Mouse (Mus musculus) neural tube, embryonic 10.5 days (tissue): ENCODE results near the gene Ccn6.

Experiments used
- DNase-seq: peaks from one replicate; pipeline ENCODE4 v3.0.0-alpha.2; 2017; ENCODE audit warnings: low spot score; ENCODE audit errors: extremely low spot score

Ccn6 gene

GRCm38 (mm10) chr10:39162666-39163484 is 719 bp downstream of the Ccn6 start:
- DNase-seq, result no peak

- DNase-seq, result no peak
Measured at GRCm38 (mm10) chr10:39161406-39161805, 2.2 kb downstream of the Ccn6 start.

GRCm38 (mm10) chr10:39158306-39158705 is 5.3 kb downstream of the Ccn6 start:
- DNase-seq, result no peak

- DNase-seq, result no peak
Measured at GRCm38 (mm10) chr10:39157321-39157720, 6.3 kb downstream of the Ccn6 start.

GRCm38 (mm10) chr10:39156719-39157118 is 6.9 kb downstream of the Ccn6 start:
- no peak for DNase-seq

- no peak for DNase-seq
Measured at GRCm38 (mm10) chr10:39142216-39142615, 21.4 kb downstream of the Ccn6 start.

- no peak for DNase-seq
Measured at GRCm38 (mm10) chr10:39141401-39141800, 22.2 kb downstream of the Ccn6 start.

GRCm38 (mm10) chr10:39140843-39141242 is 22.8 kb downstream of the Ccn6 start:
- DNase-seq, result peak; percentile 39

- no peak for DNase-seq
Measured at GRCm38 (mm10) chr10:39138761-39139160, 24.8 kb downstream of the Ccn6 start.

GRCm38 (mm10) chr10:39137766-39138165 is 25.8 kb downstream of the Ccn6 start:
- DNase-seq, result no peak

GRCm38 (mm10) chr10:39133462-39134310 is 29.9 kb downstream of the Ccn6 start, which contains the start of the genes Fam229b and Tube1:
Gene Fam229b, minus strand, starts transcription at chr10:39133914.
Gene Tube1, plus strand, starts transcription at chr10:39133976.
- DNase-seq, result peak; percentile 89

GRCm38 (mm10) chr10:39121412-39121811 is 42.2 kb downstream of the Ccn6 start:
- no peak for DNase-seq

- DNase-seq, result no peak
Measured at GRCm38 (mm10) chr10:39109489-39109874, 54.1 kb downstream of the Ccn6 start.

- no peak for DNase-seq
Measured at GRCm38 (mm10) chr10:39108837-39109488, 54.6 kb downstream of the Ccn6 start.

- DNase-seq, result no peak
Measured at GRCm38 (mm10) chr10:39106935-39107334, 56.7 kb downstream of the Ccn6 start.

- DNase-seq, result peak; percentile 2
Measured at GRCm38 (mm10) chr10:39106413-39106812, 57.2 kb downstream of the Ccn6 start.

GRCm38 (mm10) chr10:39104803-39105449 is 58.7 kb downstream of the Ccn6 start:
- DNase-seq, result no peak
